Mouse (Mus musculus): ENCODE measurements around the gene Tmem266. TPM values are rescaled to one million over a fixed set of nuclear protein-coding genes. Genes with fewer than 3 reads are reported as not detected.

Tmem266 gene
- 0.22 and 0.31 TPM in 2 replicates for polyA plus RNA-seq (2015; fragmentation: Nextera tagmentation; extraction: Ambion mirVana)

DNA sequence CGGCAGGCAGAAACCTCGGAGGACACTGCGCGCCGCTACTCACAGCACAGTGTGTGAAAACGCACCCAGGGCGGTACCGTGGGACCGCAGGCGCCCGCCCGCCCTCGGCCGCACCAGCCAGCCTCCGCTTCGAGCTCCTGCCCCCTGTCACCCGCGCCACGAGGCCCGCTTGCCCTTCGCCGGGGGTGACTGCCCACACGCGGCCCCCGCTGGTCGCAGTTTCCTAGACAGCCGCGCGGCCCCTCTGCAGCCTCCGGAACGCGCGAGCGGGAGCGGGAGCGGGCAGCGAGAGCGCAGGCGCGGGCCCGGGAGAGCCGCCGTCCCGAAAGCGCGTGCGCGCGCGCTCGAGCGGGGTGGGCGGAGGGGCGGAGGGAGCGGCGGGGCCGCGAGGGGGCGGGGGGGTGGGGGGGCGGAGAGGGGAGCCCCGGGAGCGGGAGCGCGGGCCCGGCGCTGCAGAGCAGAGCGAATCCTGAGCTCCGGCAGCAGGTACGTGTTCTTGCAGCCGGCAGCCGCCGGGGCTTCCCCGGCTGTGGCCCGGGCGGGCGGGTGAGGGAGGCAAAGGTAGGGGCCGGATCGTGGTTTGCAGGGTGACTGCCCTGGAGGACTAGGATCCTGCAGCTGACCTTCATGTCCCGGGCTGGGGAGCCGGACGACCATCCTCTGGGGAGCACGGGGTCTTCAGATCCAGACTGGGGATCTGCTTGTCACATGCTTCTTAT lies at the start of gene Tmem266, which contains the start of gene Nrg4:
Gene Tmem266, plus strand, starts transcription at position 399 of the 719 bp plus-strand sequence.
Gene Nrg4, minus strand, starts transcription at position 330 of the 719 bp plus-strand sequence.
- peak within 1 kb of the TSS; percentile 90 for H3K4me2 ChIP-seq
- H3K36me3 ChIP-seq: no peaks in the 10 kb centered on the region
- 0% methylated on average over 54 of the region's 82 CpGs for WGBS
- peaks cover 9% of the 10 kb centered on the region; the same call in 1 of the 2 replicates for H3K4me1 ChIP-seq
- peak within 1 kb of the TSS; percentile 83 for H3K4me3 ChIP-seq
- peak; percentile 75 for ATAC-seq (ENCODE audit: extremely low read depth, insufficient number of reproducible peaks, low FRiP score, low TSS enrichment)
- H3K9me3 ChIP-seq: no peaks in the 10 kb centered on the region
- peak within 1 kb of the TSS; percentile 88 for H3K9ac ChIP-seq
- peaks cover 81% of the 10 kb centered on the region for H3K27me3 ChIP-seq (replicated peaks)
- H3K27ac ChIP-seq (replicated peaks): no peak within 1 kb of the TSS

- no peaks in the 10 kb centered on the region for H3K36me3 ChIP-seq
- no peak; the same call in 1 of the 2 replicates for ATAC-seq (ENCODE audit: extremely low read depth, insufficient number of reproducible peaks, low FRiP score, low TSS enrichment)
- H3K27me3 ChIP-seq (replicated peaks): no peaks in the 10 kb centered on the region
- WGBS: 71% methylated on average over 4 of the region's 4 CpGs
- H3K27ac ChIP-seq (replicated peaks): no peak overlapping the region
- H3K4me2 ChIP-seq: no peak overlapping the region
- H3K4me1 ChIP-seq: no peaks in the 10 kb centered on the region
- H3K9ac ChIP-seq: no peak overlapping the region
- H3K9me3 ChIP-seq: no peaks in the 10 kb centered on the region
- H3K4me3 ChIP-seq: no peak overlapping the region
Observed at GRCm38 (mm10) chr9:55277562-55277961, 49.2 kb upstream of the Tmem266 start.

DNA sequence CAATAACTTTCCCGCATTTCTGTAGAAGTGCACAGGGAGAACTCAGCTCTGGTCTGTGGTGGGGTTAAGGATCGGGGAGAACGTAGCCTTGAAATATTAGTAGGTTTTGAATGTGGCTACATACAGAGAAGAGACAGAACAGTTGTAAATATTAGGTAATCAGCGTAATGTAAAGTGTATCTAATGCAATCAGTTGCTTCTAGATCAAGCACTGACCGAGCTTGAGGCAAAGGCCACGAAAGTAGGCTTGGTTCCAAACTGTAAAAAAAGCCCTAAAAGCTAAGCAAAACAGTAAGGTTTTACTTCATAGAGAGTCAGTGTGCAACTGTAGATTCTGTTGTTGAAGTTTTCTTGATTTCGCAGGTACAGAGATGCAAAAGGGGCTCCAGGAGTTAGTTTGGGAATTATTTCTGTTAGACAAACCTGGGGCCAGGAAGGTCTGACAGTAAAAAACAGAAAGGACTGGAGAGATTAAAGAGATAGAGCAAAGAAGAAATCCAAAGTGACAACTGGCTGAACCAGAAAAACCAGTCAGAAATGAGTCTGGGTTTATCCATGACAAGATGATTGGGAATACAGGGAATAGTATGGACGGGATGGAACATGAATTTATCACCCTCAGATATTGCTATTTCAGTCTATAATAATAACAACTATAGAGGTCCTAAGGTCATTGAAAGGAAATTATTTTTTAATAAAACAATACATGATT lies 47.4 kb upstream of the Tmem266 start:
- no peaks in the 10 kb centered on the region for H3K9me3 ChIP-seq
- H3K4me1 ChIP-seq: peaks cover 7% of the 10 kb centered on the region; the same call in 1 of the 2 replicates
- H3K4me2 ChIP-seq: no peak overlapping the region
- H3K27me3 ChIP-seq (replicated peaks): 0 out of 2 replicates have a peak, but pooled peaks cover 4% of the 10 kb centered on the region
- no peak overlapping the region for H3K27ac ChIP-seq (replicated peaks)
- no peak overlapping the region for H3K9ac ChIP-seq
- ATAC-seq (ENCODE audit: extremely low read depth, insufficient number of reproducible peaks, low FRiP score, low TSS enrichment): no peak
- 76% methylated on average over 8 of the region's 8 CpGs for WGBS
- H3K4me3 ChIP-seq: no peak overlapping the region
- H3K36me3 ChIP-seq: no peaks in the 10 kb centered on the region

- peaks cover 7% of the 10 kb centered on the region; the same call in 1 of the 2 replicates for H3K4me1 ChIP-seq
- H3K27ac ChIP-seq (replicated peaks): no peak overlapping the region
- H3K27me3 ChIP-seq (replicated peaks): 0 out of 2 replicates have a peak, but pooled peaks cover 4% of the 10 kb centered on the region
- H3K36me3 ChIP-seq: no peaks in the 10 kb centered on the region
- WGBS: 9% methylated on average over 14 of the region's 14 CpGs
- no peak for ATAC-seq (ENCODE audit: extremely low read depth, insufficient number of reproducible peaks, low FRiP score, low TSS enrichment)
- H3K4me2 ChIP-seq: peak overlapping the region; percentile 63
- peak overlapping the region; percentile 27 for H3K4me3 ChIP-seq
- no peaks in the 10 kb centered on the region for H3K9me3 ChIP-seq
- no peak overlapping the region for H3K9ac ChIP-seq
Observed at GRCm38 (mm10) chr9:55283516-55283915, 43.2 kb upstream of the Tmem266 start.

DNA sequence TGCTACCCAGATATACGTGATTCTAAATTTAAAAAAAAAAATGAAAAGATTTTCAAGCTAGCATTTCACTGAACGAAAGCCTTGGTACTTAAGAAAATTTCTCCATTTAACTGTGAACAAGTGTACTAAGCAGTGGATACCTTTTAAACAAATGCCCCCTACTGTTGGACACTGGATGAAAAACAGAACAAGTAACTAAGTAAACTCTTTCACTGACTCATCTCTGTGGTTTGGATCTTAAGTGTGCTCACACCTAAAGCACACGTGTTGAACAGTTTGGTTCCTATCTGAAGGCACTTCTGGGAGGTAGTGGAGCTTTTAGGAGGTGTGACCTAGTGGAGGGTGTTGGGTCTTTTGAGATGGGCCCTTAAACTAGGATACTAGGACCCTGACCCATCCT lies 41.5 kb upstream of the Tmem266 start:
- no peaks in the 10 kb centered on the region for H3K9me3 ChIP-seq
- H3K27me3 ChIP-seq (replicated peaks): 0 out of 2 replicates have a peak, but pooled peaks cover 4% of the 10 kb centered on the region
- H3K4me2 ChIP-seq: no peak overlapping the region
- ATAC-seq (ENCODE audit: extremely low read depth, insufficient number of reproducible peaks, low FRiP score, low TSS enrichment): no peak
- no peak overlapping the region for H3K27ac ChIP-seq (replicated peaks)
- H3K9ac ChIP-seq: no peak overlapping the region
- 57% methylated on average over 3 of the region's 3 CpGs for WGBS
- peaks cover 7% of the 10 kb centered on the region; the same call in 1 of the 2 replicates for H3K4me1 ChIP-seq
- H3K36me3 ChIP-seq: no peaks in the 10 kb centered on the region
- no peak overlapping the region for H3K4me3 ChIP-seq

DNA sequence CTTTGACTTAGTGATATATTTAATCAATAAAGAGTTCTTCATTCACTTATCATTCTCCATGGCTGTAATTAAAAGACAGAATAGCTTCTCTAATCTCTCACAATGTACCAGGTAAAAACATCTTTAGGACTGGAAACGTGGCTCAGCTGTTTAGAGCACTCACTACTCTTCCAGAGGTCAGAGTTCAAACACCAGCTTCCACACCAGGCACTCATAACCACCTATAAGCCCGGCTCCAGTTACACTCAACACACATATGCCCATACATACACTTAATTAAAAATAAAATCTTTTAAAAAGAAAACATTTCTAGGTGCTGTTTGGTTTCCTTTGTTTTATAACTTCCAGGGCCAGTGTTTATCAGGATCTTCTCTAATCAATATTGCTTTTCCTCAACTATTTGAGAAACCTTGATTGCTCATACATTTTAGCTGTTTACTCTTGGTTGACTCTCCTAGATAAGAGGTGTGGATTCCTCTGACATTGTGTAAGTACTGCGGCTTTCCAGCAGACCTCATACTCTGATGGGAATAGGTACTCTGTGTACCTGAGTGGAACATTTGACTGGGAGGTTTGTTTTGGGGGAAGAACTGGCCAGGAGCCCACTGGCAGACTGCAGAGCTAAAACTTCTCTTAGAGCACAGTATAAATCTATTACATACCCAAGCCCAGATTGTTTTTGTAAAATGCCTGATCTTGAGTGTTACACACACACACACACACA lies 37.1 kb upstream of the Tmem266 start:
- no peak overlapping the region for H3K4me3 ChIP-seq
- WGBS: 54% methylated on average over 3 of the region's 3 CpGs
- no peaks in the 10 kb centered on the region for H3K4me1 ChIP-seq
- no peak overlapping the region for H3K4me2 ChIP-seq
- H3K27me3 ChIP-seq (replicated peaks): no peaks in the 10 kb centered on the region
- no peaks in the 10 kb centered on the region for H3K9me3 ChIP-seq
- no peak for ATAC-seq (ENCODE audit: extremely low read depth, insufficient number of reproducible peaks, low FRiP score, low TSS enrichment)
- H3K27ac ChIP-seq (replicated peaks): no peak overlapping the region
- no peak overlapping the region for H3K9ac ChIP-seq
- H3K36me3 ChIP-seq: no peaks in the 10 kb centered on the region

GRCm38 (mm10) chr9:55291966-55292365 lies 34.7 kb upstream of the Tmem266 start:
- Histone ChIP-seq H3K27ac (replicated peaks) (no peak overlapping the region), H3K36me3 (no peaks in the 10 kb centered on the region), H3K9ac (no peak overlapping the region), H3K9me3 (no peaks in the 10 kb centered on the region), H3K27me3 (replicated peaks) (no peaks in the 10 kb centered on the region), H3K4me1 (no peaks in the 10 kb centered on the region), H3K4me2 (no peak overlapping the region), H3K4me3 (no peak overlapping the region)
- ATAC-seq (ENCODE audit: extremely low read depth, insufficient number of reproducible peaks, low FRiP score, low TSS enrichment): no peak
- WGBS: 86% methylated on average over 4 of the region's 4 CpGs

- no peaks in the 10 kb centered on the region for H3K9me3 ChIP-seq
- H3K36me3 ChIP-seq: no peaks in the 10 kb centered on the region
- no peak overlapping the region for H3K4me3 ChIP-seq
- H3K4me1 ChIP-seq: no peaks in the 10 kb centered on the region
- no peak for ATAC-seq (ENCODE audit: extremely low read depth, insufficient number of reproducible peaks, low FRiP score, low TSS enrichment)
- H3K9ac ChIP-seq: no peak overlapping the region
- no peak overlapping the region for H3K4me2 ChIP-seq
- H3K27ac ChIP-seq (replicated peaks): no peak overlapping the region
- 65% methylated on average over 2 of the region's 2 CpGs for WGBS
- no peaks in the 10 kb centered on the region for H3K27me3 ChIP-seq (replicated peaks)
Observed at GRCm38 (mm10) chr9:55296221-55296620, 30.5 kb upstream of the Tmem266 start.

DNA sequence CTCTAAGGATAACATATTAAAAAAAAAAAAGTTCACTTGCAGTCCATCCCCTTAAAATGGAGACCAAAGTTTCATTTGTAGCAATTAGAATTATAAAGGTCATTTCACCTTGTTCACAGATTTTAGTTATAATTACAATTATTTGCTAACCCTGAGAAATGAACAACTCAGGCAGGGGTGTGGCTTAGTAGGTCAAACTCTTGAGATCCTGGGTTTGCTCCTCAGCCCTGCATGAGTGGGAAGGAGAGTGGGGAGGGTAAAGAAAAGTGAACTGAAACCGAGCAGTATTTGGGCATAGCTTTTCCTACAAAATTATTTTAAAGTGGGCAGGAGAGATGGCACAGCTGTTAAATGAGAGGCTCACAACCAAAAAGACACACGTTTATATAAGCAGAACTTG lies 19.6 kb upstream of the Tmem266 start:
- Histone ChIP-seq H3K27me3 (replicated peaks) (no peaks in the 10 kb centered on the region), H3K9ac (no peak overlapping the region), H3K4me3 (no peak overlapping the region), H3K27ac (replicated peaks) (no peak overlapping the region), H3K4me2 (no peak overlapping the region), H3K4me1 (0 out of 2 replicates have a peak, but pooled peaks cover 6% of the 10 kb centered on the region), H3K9me3 (no peaks in the 10 kb centered on the region), H3K36me3 (no peaks in the 10 kb centered on the region)
- 64% methylated on average over 2 of the region's 2 CpGs for WGBS
- ATAC-seq (ENCODE audit: extremely low read depth, insufficient number of reproducible peaks, low FRiP score, low TSS enrichment): no peak

GRCm38 (mm10) chr9:55307557-55307956 lies 19.2 kb upstream of the Tmem266 start:
- no peak overlapping the region for H3K4me2 ChIP-seq

DNA sequence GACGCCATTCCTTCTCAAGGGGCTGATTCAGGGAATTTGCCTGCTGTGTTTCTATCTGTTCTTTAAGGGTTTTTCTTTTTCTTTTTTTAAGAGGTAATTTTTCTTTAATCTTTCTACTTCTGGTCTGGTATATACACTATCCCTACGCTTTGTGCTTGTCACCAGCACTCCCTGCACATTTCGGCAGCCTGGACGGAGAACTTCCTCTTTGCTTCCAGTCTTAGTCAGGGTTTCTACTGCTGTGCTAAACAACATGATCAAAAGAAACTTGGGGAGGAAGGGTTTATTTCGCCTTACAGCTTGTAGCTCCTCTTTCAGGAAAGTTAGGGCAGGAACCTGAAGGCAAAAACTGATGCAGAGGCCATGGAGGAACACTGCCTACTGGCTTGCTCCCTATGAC lies 18.3 kb upstream of the Tmem266 start:
- Histone ChIP-seq H3K4me2 (no peak overlapping the region), H3K36me3 (no peaks in the 10 kb centered on the region), H3K27me3 (replicated peaks) (no peaks in the 10 kb centered on the region), H3K9me3 (no peaks in the 10 kb centered on the region), H3K4me1 (0 out of 2 replicates have a peak, but pooled peaks cover 6% of the 10 kb centered on the region), H3K27ac (replicated peaks) (no peak overlapping the region), H3K9ac (no peak overlapping the region), H3K4me3 (no peak overlapping the region)
- ATAC-seq (ENCODE audit: extremely low read depth, insufficient number of reproducible peaks, low FRiP score, low TSS enrichment): no peak
- WGBS: 74% methylated on average over 5 of the region's 5 CpGs

More at GRCm38 (mm10) chr9:55307557-55307956, 19.2 kb upstream of the Tmem266 start:
- Histone ChIP-seq H3K4me3 (no peak overlapping the region), H3K27me3 (replicated peaks) (no peaks in the 10 kb centered on the region), H3K9me3 (no peaks in the 10 kb centered on the region), H3K9ac (no peak overlapping the region), H3K4me1 (0 out of 2 replicates have a peak, but pooled peaks cover 6% of the 10 kb centered on the region), H3K36me3 (no peaks in the 10 kb centered on the region), H3K27ac (replicated peaks) (no peak overlapping the region)
- WGBS: 60% methylated on average over 5 of the region's 5 CpGs
- ATAC-seq (ENCODE audit: extremely low read depth, insufficient number of reproducible peaks, low FRiP score, low TSS enrichment): no peak

All from heart, embryonic 13.5 days (tissue).